Mouse (Mus musculus): Measurements from ENCODE around the gene Ccl19. TPM values are rescaled to one million over a fixed set of nuclear protein-coding genes. Genes with fewer than 3 reads are reported as not detected.
"Not testable (repeated sequence)": the region's sequence is repeated elsewhere in the genome, so short reads cannot be mapped to it uniquely, and the experiment has no call there.

The Ccl19 gene
- polyA plus RNA-seq (2015; fragmentation: Nextera tagmentation; extraction: Ambion mirVana): 0.27 and 0.34 TPM in 2 replicates

- H3K4me1 ChIP-seq; H3K4me3 ChIP-seq; H3K9ac ChIP-seq; ATAC-seq; H3K36me3 ChIP-seq (ENCODE audit: poor library complexity, severe bottlenecking); H3K27ac ChIP-seq; H3K4me2 ChIP-seq; H3K27me3 ChIP-seq; H3K9me3 ChIP-seq (replicated peaks): not testable (repeated sequence)
- no CpG with 5 or more reads among the region's 6 CpGs for WGBS
Measured at GRCm38 (mm10) chr4:42756477-42756876, at the start of gene Ccl19. Gene Ccl19, minus strand, starts transcription at chr4:42756577.

- not testable (repeated sequence) for H3K4me3 ChIP-seq; H3K27me3 ChIP-seq; H3K9me3 ChIP-seq (replicated peaks); H3K27ac ChIP-seq; ATAC-seq; H3K9ac ChIP-seq; H3K4me1 ChIP-seq; H3K4me2 ChIP-seq; H3K36me3 ChIP-seq (ENCODE audit: poor library complexity, severe bottlenecking)
- no CpG with 5 or more reads among the region's 5 CpGs for WGBS
Measured at GRCm38 (mm10) chr4:42773893-42774292, 17.5 kb upstream of the Ccl19 start, which contains the start of gene Ccl21a. Gene Ccl21a, minus strand, starts transcription at chr4:42773993.

GRCm38 (mm10) chr4:42735245-42735644 lies 21.1 kb downstream of the Ccl19 start, which contains the start of gene 4930578G10Rik:
Gene 4930578G10Rik, plus strand, starts transcription at chr4:42735545.
- H3K27ac ChIP-seq; ATAC-seq; H3K4me3 ChIP-seq; H3K4me2 ChIP-seq; H3K9ac ChIP-seq; H3K9me3 ChIP-seq (replicated peaks); H3K4me1 ChIP-seq; H3K36me3 ChIP-seq (ENCODE audit: poor library complexity, severe bottlenecking); H3K27me3 ChIP-seq: not testable (repeated sequence)
- WGBS: no CpG with 5 or more reads among the region's 13 CpGs

Other genes starting within 250 kb of the Ccl19 start
- 0.19 TPM in 1 of 2 replicates, not detected in the other for gene Fam205a2, start 228.4 kb downstream of the Ccl19 start, polyA plus RNA-seq (2015; fragmentation: Nextera tagmentation; extraction: Ambion mirVana)
- gene Gm10591, start 144.4 kb downstream of the Ccl19 start, polyA plus RNA-seq (2015; fragmentation: Nextera tagmentation; extraction: Ambion mirVana): not detected in 2 replicates
- gene Gm2564, start 126.9 kb downstream of the Ccl19 start, polyA plus RNA-seq (2015; fragmentation: Nextera tagmentation; extraction: Ambion mirVana): not detected in 2 replicates
- not detected in 2 replicates for gene Ccl27b, start 101.3 kb downstream of the Ccl19 start, polyA plus RNA-seq (2015; fragmentation: Nextera tagmentation; extraction: Ambion mirVana)
- not detected in 2 replicates for gene Il11ra2, start 94.7 kb downstream of the Ccl19 start, polyA plus RNA-seq (2015; fragmentation: Nextera tagmentation; extraction: Ambion mirVana)
- 0.84 and 1.4 TPM in 2 replicates for gene 4930578G10Rik, start 21.0 kb downstream of the Ccl19 start, polyA plus RNA-seq (2015; fragmentation: Nextera tagmentation; extraction: Ambion mirVana)
- gene Ccl21a, start 17.4 kb upstream of the Ccl19 start, polyA plus RNA-seq (2015; fragmentation: Nextera tagmentation; extraction: Ambion mirVana): 1.2 TPM in 1 of 2 replicates, not detected in the other
- gene Fam205a1, start 97.3 kb upstream of the Ccl19 start, polyA plus RNA-seq (2015; fragmentation: Nextera tagmentation; extraction: Ambion mirVana): 0.05 TPM in 1 of 2 replicates, not detected in the other
- 0.48 and 0.54 TPM in 2 replicates for gene Gm12394, start 100.2 kb upstream of the Ccl19 start, polyA plus RNA-seq (2015; fragmentation: Nextera tagmentation; extraction: Ambion mirVana)
- gene Fam205c, start 117.7 kb upstream of the Ccl19 start, polyA plus RNA-seq (2015; fragmentation: Nextera tagmentation; extraction: Ambion mirVana): 1.0 and 1.1 TPM in 2 replicates
- 8.2 and 10.3 TPM in 2 replicates for gene Phf24, start 160.1 kb upstream of the Ccl19 start, polyA plus RNA-seq (2015; fragmentation: Nextera tagmentation; extraction: Ambion mirVana)
- gene Dnajb5, start 193.2 kb upstream of the Ccl19 start, polyA plus RNA-seq (2015; fragmentation: Nextera tagmentation; extraction: Ambion mirVana): 34.6 and 46.7 TPM in 2 replicates
- 0.48 and 0.81 TPM in 2 replicates for gene 1700022I11Rik, start 213.0 kb upstream of the Ccl19 start, polyA plus RNA-seq (2015; fragmentation: Nextera tagmentation; extraction: Ambion mirVana)
- 545 and 570 TPM in 2 replicates for gene Vcp, start 243.9 kb upstream of the Ccl19 start, polyA plus RNA-seq (2015; fragmentation: Nextera tagmentation; extraction: Ambion mirVana)